Mouse (Mus musculus): Measurements from ENCODE around the gene Rab7.

DNA sequence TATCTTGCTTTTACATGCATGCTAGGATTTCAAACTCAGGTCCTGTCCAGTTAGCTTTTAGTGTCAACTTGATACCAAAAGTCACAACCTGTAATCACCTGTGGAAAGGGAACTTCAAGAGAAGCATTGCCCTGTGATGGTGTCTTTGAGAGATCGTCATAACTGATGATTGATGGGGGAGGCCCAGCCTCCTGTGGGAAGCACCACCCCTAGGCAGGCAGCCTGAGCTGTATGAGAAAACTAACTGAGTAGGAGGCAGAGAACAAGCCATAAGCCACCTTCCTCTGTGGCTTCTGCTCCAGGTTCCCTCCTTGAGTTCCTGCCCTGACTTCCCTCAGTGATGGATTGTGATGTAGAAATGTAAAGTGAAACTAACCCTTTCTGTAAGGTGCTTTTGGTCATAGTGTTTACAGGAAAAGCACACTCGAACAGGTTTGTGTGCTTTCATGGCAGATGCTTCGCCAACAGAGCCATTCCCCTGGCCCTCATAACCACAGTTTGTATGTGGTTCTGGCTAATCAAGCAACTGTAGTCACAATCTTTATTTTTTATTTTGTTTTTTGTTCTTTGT, 19.1 kb upstream of the Rab7 start:
- TF ChIP-seq POLR2A (IDR thresholded peaks at IDR 0.05; ENCODE audit: extremely low read depth, insufficient read depth, low read length) (no peak), CTCF (IDR thresholded peaks at IDR 0.05; ENCODE audit: extremely low read depth, insufficient read depth, low read length) (no peak)
